Mouse (Mus musculus) CH12.LX (cell line): ENCODE data around the gene Sap18b. TPM values are rescaled to one million over a fixed set of nuclear protein-coding genes. Genes with fewer than 3 reads are reported as not detected.
A peak's percentile ranks its signal among the peaks of the same experiment; 100 is the strongest.

Experiments
- DNase-seq: peaks from one replicate; pipeline ENCODE4 v3.0.0-alpha.2; 2013; ENCODE audit errors: extremely low read depth
- H3K27ac ChIP-seq: 2 replicates; pipeline ENCODE4 v1.5.1; 2012; ENCODE audit warnings: low read depth, mild to moderate bottlenecking, control low read depth, moderate library complexity; ENCODE audit not compliant: insufficient read depth
- H3K27me3 ChIP-seq: replicated peaks from 2 replicates; pipeline ENCODE3; 2012; ENCODE audit warnings: inconsistent platforms
- H3K36me3 ChIP-seq, 2 experiments: replicated peaks in 1 of 2; 2 replicates each; pipeline versions ENCODE3 to v1.6.1; 2012; ENCODE audit warnings: inconsistent platforms in 1 of 2, low read length in 1 of 2, mild to moderate bottlenecking in 1 of 2, mixed read lengths in 1 of 2, moderate library complexity in 1 of 2; ENCODE audit not compliant: control insufficient read depth in 1 of 2, insufficient read depth in 1 of 2
- H3K4me1 ChIP-seq, 2 experiments: 2 replicates each; pipeline ENCODE4 v1.6.1; 2012; ENCODE audit warnings: inconsistent platforms in 1 of 2, moderate library complexity in 1 of 2; ENCODE audit not compliant: insufficient read depth in 2 of 2, control insufficient read depth in 1 of 2
- H3K4me2 ChIP-seq: 2 replicates; pipeline ENCODE4 v1.6.1; 2012; ENCODE audit warnings: low read depth, mild to moderate bottlenecking, control low read depth; ENCODE audit not compliant: poor library complexity, insufficient read depth, severe bottlenecking
- H3K4me3 ChIP-seq, 3 experiments: fragments of 150-350 bp in 1 of 3; sonication (generic) in 1 of 3; replicated peaks in 1 of 3; 2 replicates each; pipeline versions ENCODE3 to v1.5.1; 2011 to 2012; ENCODE audit warnings: low read depth in 2 of 3, low read length in 2 of 3, mild to moderate bottlenecking in 2 of 3, moderate library complexity in 2 of 3, control low read depth in 1 of 3, improper control_type of control experiment in 1 of 3, inconsistent platforms in 1 of 3, mixed read lengths in 1 of 3; ENCODE audit not compliant: poor library complexity in 1 of 3
- H3K79me2 ChIP-seq: replicated peaks from 2 replicates; pipeline ENCODE4 v1.6.1; 2012; ENCODE audit warnings: mild to moderate bottlenecking, moderate library complexity; ENCODE audit not compliant: control insufficient read depth, poor library complexity, insufficient read depth, severe bottlenecking; ENCODE audit errors: extremely low read depth
- H3K9ac ChIP-seq: 2 replicates; pipeline ENCODE4 v1.6.1; 2012; ENCODE audit warnings: low read depth, mild to moderate bottlenecking, control low read depth, moderate library complexity; ENCODE audit not compliant: insufficient read depth
- H3K9me3 ChIP-seq: replicated peaks from 2 replicates; pipeline ENCODE3; 2012; ENCODE audit warnings: low read length, inconsistent platforms, mixed read lengths
- BHLHE40 ChIP-seq: IDR thresholded peaks from 2 replicates; pipeline ENCODE4 v1.6.1; 2011; ENCODE audit warnings: mild to moderate bottlenecking, low read depth, low read length, improper control_type of control experiment
- CHD1 ChIP-seq: IDR thresholded peaks from 2 replicates; pipeline ENCODE4 v1.6.1; 2012; ENCODE audit warnings: low read depth, low read length, improper control_type of control experiment, inconsistent platforms
- CTCF ChIP-seq, 2 experiments: IDR thresholded peaks in 1 of 2; conservative IDR thresholded peaks in 1 of 2; 2 replicates each; pipeline ENCODE4 v1.5.1; 2011 to 2012; ENCODE audit warnings: low read depth in 2 of 2, low read length in 2 of 2, improper control_type of control experiment in 1 of 2, inconsistent platforms in 1 of 2, mild to moderate bottlenecking in 1 of 2, moderate library complexity in 1 of 2
- E2F4 ChIP-seq: IDR thresholded peaks from 2 replicates; pipeline ENCODE4 v1.6.1; 2011; ENCODE audit warnings: low read depth, low read length, improper control_type of control experiment; ENCODE audit not compliant: insufficient replicate concordance
- ELF1 ChIP-seq: IDR thresholded peaks from 2 replicates; pipeline ENCODE4 v1.6.1; 2014; ENCODE audit warnings: low read depth, mild to moderate bottlenecking, inconsistent platforms, low read length, improper control_type of control experiment
- EP300 ChIP-seq: IDR thresholded peaks from 2 replicates; pipeline ENCODE4 v1.6.1; 2011; ENCODE audit warnings: low read length, improper control_type of control experiment
- ETS1 ChIP-seq: conservative IDR thresholded peaks from 2 replicates; pipeline ENCODE4 v1.6.1; 2012; ENCODE audit warnings: low read depth, mild to moderate bottlenecking, inconsistent platforms, low read length, improper control_type of control experiment, moderate library complexity
- GABPA ChIP-seq: IDR thresholded peaks from 2 replicates; pipeline ENCODE4 v1.6.1; 2012; ENCODE audit warnings: low read depth, low read length, improper control_type of control experiment, inconsistent platforms; ENCODE audit not compliant: insufficient replicate concordance
- IRF4 ChIP-seq: IDR thresholded peaks from 2 replicates; pipeline ENCODE4 v1.6.1; 2014; ENCODE audit warnings: low read depth, mild to moderate bottlenecking, inconsistent platforms, low read length, improper control_type of control experiment
- JUND ChIP-seq: conservative IDR thresholded peaks from 2 replicates; pipeline ENCODE4 v1.6.1; 2011; ENCODE audit warnings: low read depth, low read length, improper control_type of control experiment
- KAT2A ChIP-seq: IDR thresholded peaks from 2 replicates; pipeline ENCODE4 v1.6.1; 2012; ENCODE audit warnings: low read length, improper control_type of control experiment, inconsistent platforms; ENCODE audit not compliant: insufficient replicate concordance
- MEF2A ChIP-seq: IDR thresholded peaks from 2 replicates; pipeline ENCODE4 v1.6.1; 2014; ENCODE audit warnings: low read depth, mild to moderate bottlenecking, inconsistent platforms, low read length, improper control_type of control experiment, borderline replicate concordance
- MXI1 ChIP-seq: IDR thresholded peaks from 2 replicates; pipeline ENCODE4 v1.6.1; 2011; ENCODE audit warnings: mild to moderate bottlenecking, low read depth, low read length, improper control_type of control experiment
- MYC ChIP-seq: IDR thresholded peaks from 2 replicates; pipeline ENCODE4 v1.6.1; 2011; ENCODE audit warnings: low read depth, mild to moderate bottlenecking, improper control_type of control experiment, low read length
- NELFE ChIP-seq: IDR thresholded peaks from 2 replicates; pipeline ENCODE4 v1.6.1; 2011; ENCODE audit warnings: low read depth, low read length, improper control_type of control experiment
- POLR2AphosphoS2 ChIP-seq: IDR thresholded peaks from 2 replicates; pipeline ENCODE4 v1.6.1; 2011; ENCODE audit warnings: low read depth, low read length, improper control_type of control experiment
- RAD21 ChIP-seq: IDR thresholded peaks from 2 replicates; pipeline ENCODE4 v1.6.1; 2011; ENCODE audit warnings: low read depth, mild to moderate bottlenecking, low read length, improper control_type of control experiment, moderate library complexity
- SIN3A ChIP-seq: IDR thresholded peaks from 2 replicates; pipeline ENCODE4 v1.6.1; 2012; ENCODE audit warnings: low read length, improper control_type of control experiment, inconsistent platforms
- SMC3 ChIP-seq: IDR thresholded peaks from 2 replicates; pipeline ENCODE4 v1.6.1; 2011; ENCODE audit warnings: low read depth, low read length, improper control_type of control experiment
- TCF12 ChIP-seq: IDR thresholded peaks from 2 replicates; pipeline ENCODE4 v1.6.1; 2014; ENCODE audit warnings: low read depth, mild to moderate bottlenecking, inconsistent platforms, low read length, improper control_type of control experiment
- ZMIZ1 ChIP-seq: IDR thresholded peaks from 2 replicates; pipeline ENCODE4 v1.6.1; 2012; ENCODE audit warnings: low read depth, mild to moderate bottlenecking, inconsistent platforms, low read length, improper control_type of control experiment
- ZNF384 ChIP-seq: IDR thresholded peaks from 2 replicates; pipeline ENCODE4 v1.6.1; 2012; ENCODE audit warnings: low read depth, low read length, improper control_type of control experiment, inconsistent platforms
- dilution Hi-C: fragments of 300-500 bp; cut with MboI; formaldehyde crosslinking; loops from 2 replicates; pipeline ENCODE4 v1.14.3; 2020; ENCODE audit warnings: low sequenced_read_pairs; ENCODE audit not compliant: extremely low pct_unique_long_range_greater_than_20kb, extremely low pct_ligation_motif_present
- in situ Hi-C: fragments of 300-500 bp; cut with MboI; formaldehyde crosslinking; loops from 3 replicates; pipeline ENCODE4 v1.14.3; 2019; ENCODE audit warnings: low sequenced_read_pairs, low pct_ligation_motif_present, low pct_unique_long_range_greater_than_20kb, mixed read lengths
- polyA plus RNA-seq: library from polyadenylated mRNA; unstranded; fragments of >175 nt; gene quantifications from 2 replicates; pipeline ENCODE4 v1.2.1, GENCODE M21; 2012; ENCODE audit warnings: low read depth; ENCODE audit not compliant: insufficient read length
- total RNA-seq, 2 experiments: library from RNA; depleted of rRNA; stranded (reverse); fragments of 300-350 nt in 1 of 2; fragments of >200 nt in 1 of 2; gene quantifications; 2 replicates each; pipeline ENCODE4 v1.2.3; 2012 to 2014

Sap18b gene
- total and polyA plus RNA-seq, 3 experiments, result 141 to 355 (median 305) TPM

DNA sequence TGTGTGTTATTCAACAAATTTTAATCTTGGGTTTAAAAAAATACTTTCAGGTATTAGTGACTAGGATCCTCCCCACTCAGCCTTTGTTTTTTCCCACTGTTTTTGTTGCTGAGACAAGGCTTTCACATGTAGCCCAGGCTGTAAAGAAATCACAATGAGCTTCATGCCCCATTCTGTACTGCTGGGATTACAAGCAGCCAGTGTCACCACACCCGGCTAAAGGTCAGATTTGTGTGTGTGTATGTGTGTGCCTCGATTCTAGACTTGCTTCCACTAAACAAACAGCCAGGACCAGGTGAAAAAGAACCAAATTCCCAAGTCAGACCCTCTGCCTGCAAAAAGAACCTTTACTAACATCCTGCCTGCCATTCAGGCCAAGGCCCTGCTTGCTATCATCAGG lies 19.7 kb upstream of the Sap18b start:
- in situ Hi-C loops, result no loop called here
- peaks cover 16 to 60% of the 10 kb centered on the region in 2 experiments for H3K4me1 ChIP-seq
- no peak for DNase-seq
- H3K27me3 ChIP-seq, result no peaks in the 10 kb centered on the region
- H3K36me3 ChIP-seq, result peaks cover 20 to 40% of the 10 kb centered on the region in 2 experiments
- H3K9ac ChIP-seq, result peak overlapping the region; percentile 99
- no peaks in the 10 kb centered on the region for H3K9me3 ChIP-seq
- H3K4me2 ChIP-seq, result peak overlapping the region; percentile 90
- TF ChIP-seq EP300, result no peak
- TF ChIP-seq SMC3, result no peak
- TF ChIP-seq ELF1, result no peak
- TF ChIP-seq E2F4, result no peak
- peaks cover 66% of the 10 kb centered on the region for H3K79me2 ChIP-seq
- dilution Hi-C loops, result no loop called here
- H3K4me3 ChIP-seq, result peak overlapping the region; percentile 92 to 93 (median 93)
- peak overlapping the region; percentile 29; the same call in 1 of the 2 replicates for H3K27ac ChIP-seq

DNA sequence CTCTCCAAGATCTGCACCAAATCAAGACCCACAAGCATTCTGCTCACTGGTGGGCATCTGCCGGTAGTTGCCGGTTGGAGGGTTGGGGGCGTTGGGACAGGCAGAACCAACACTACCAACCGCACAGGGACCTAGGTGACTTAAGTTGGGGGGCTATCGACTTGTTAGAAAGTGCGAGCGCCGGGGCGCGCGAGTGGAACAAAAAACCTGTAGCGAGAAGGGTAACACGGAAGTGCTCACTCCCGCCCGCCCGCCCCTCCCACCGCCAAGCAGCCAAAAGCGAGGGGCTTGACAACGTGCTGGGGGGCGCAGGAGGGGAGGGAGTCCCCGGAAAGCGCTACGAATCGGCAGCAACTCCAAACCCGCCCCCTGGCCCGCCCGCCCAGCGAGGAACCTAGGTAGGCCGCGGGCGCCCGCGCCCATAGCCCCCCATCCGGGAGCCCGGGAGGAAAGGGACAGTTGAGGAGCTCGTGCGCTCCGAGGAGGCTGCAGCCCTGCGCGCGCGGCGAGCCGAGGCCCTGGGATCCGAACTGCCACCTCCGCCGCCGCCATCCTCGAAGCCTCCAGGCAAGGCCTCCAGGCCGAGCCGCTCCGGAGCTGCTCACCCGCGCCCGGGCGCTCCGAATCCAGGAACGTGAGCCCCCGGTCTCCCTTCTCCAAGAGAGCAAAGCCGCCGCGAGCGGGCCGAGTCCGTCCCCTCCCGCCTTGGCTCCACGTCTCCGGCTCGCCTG lies 18.5 kb upstream of the Sap18b start:
- H3K27me3 ChIP-seq, result no peaks in the 10 kb centered on the region
- peak overlapping the region; percentile 32; the same call in 1 of the 2 replicates for H3K27ac ChIP-seq
- H3K4me3 ChIP-seq, result peak overlapping the region; percentile 92 to 93 (median 93)
- dilution Hi-C loops, result no loop called here
- peak overlapping the region; percentile 99 for H3K9ac ChIP-seq
- no peaks in the 10 kb centered on the region for H3K9me3 ChIP-seq
- H3K36me3 ChIP-seq, result peaks cover 14 to 32% of the 10 kb centered on the region in 2 experiments
- in situ Hi-C loops, result no loop called here
- TF ChIP-seq ELF1, result peak; percentile 37; the same call in 1 of the 2 replicates
- no peak for TF ChIP-seq ZNF384
- 0 out of 2 replicates have a peak, but pooled peaks have one; percentile 24 for TF ChIP-seq SIN3A
- peak overlapping the region; percentile 90 for H3K4me2 ChIP-seq
- peaks cover 13 to 51% of the 10 kb centered on the region in 2 experiments for H3K4me1 ChIP-seq
- peaks cover 54% of the 10 kb centered on the region for H3K79me2 ChIP-seq
- DNase-seq, result peak; percentile 22

DNA sequence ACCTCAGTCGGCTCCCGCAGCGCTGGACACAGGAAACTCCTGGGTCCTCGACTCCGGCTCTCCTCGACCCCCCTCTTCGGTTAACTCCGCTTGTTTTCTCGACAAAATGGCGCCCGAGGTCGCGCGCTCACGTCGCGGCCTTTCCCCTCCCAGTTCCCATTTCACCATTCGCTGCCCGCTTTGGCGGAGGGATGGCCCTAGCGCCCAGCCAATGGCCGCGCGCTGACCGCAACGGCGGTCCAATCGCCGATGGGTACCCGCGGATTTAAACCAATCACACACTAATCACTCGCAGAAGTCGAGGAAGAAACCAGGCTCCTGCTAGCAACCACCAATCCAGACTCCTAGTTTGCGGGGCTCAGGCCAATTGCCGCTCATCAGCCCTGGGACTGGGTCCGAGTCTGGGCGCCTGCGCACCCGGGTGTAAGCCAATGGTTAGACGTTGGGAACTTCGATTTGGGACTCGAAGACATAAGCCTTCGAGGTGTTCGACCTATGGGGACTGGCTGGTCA lies 17.8 kb upstream of the Sap18b start, which contains the start of gene Cnot1:
Gene Cnot1, minus strand, starts transcription at position 134 of the 513 bp plus-strand sequence.
- Histone ChIP-seq H3K36me3 (peaks cover 7 to 25% of the 10 kb centered on the region in 2 experiments), H3K27ac (peak within 1 kb of the TSS; percentile 81), H3K79me2 (peaks cover 47% of the 10 kb centered on the region), H3K4me2 (peak within 1 kb of the TSS; percentile 90), H3K4me1 (peaks cover 7 to 43% of the 10 kb centered on the region in 2 experiments), H3K4me3 (peak within 1 kb of the TSS; percentile 92 to 93 (median 93)), H3K9ac (peak within 1 kb of the TSS; percentile 99), H3K27me3 (no peaks in the 10 kb centered on the region), H3K9me3 (no peaks in the 10 kb centered on the region)
- in situ Hi-C loops, result no loop called here
- dilution Hi-C loops, result no loop called here
- DNase-seq, result peak; percentile 96
- TF ChIP-seq TCF12 (peak; percentile 59), BHLHE40 (no peak), ETS1 (no peak), SIN3A (no peak; the same call in 1 of the 2 replicates), JUND (no peak), NELFE (peak; percentile 65), POLR2AphosphoS2 (no peak; the same call in 1 of the 2 replicates), CHD1 (no peak), MXI1 (0 out of 2 replicates have a peak, but pooled peaks have one; percentile 15), IRF4 (no peak), KAT2A (no peak), MYC (no peak), EP300 (no peak), ZNF384 (no peak), ELF1 (no peak; the same call in 1 of the 2 replicates), MEF2A (no peak), E2F4 (peak; percentile 62; the same call in 1 of the 2 replicates), ZMIZ1 (peak; percentile 45; the same call in 1 of the 2 replicates), SMC3 (no peak), GABPA (no peak), RAD21 (no peak), CTCF (conservative IDR thresholded peaks at IDR 0.05 in 1 of 2, IDR thresholded peaks at IDR 0.05 in 1 of 2; ENCODE audit: low read depth in 2 of 2, low read length in 2 of 2) (no peak)
